Mouse (Mus musculus): ENCODE results near the gene Tmem201. TPM values are rescaled to one million over a fixed set of nuclear protein-coding genes. Genes with fewer than 3 reads are reported as not detected.

Tmem201 gene
- total and polyA plus RNA-seq, 3 experiments, result 85.9 to 107 (median 93.3) TPM

GRCm38 (mm10) chr4:149727636-149728035, 10.2 kb downstream of the Tmem201 start:
- TF ChIP-seq POLR2A (IDR thresholded peaks at IDR 0.05; ENCODE audit: insufficient read depth, low read depth, low read length) (no peak), CTCF (IDR thresholded peaks at IDR 0.05) (no peak), EP300 (IDR thresholded peaks at IDR 0.05; ENCODE audit: insufficient read depth, low read depth, low read length) (no peak)
- H3K79me2 ChIP-seq (replicated peaks; ENCODE audit: control insufficient read depth, insufficient read depth, low read length), result peaks cover 4% of the 10 kb centered on the region
- intact Hi-C loops (cut with DNase I), result no loop called here
- DNase-seq, result no peak
- 92% methylated on average over 5 of the region's 5 CpGs for WGBS
- no peaks in the 10 kb centered on the region for H3K36me3 ChIP-seq (ENCODE audit: control insufficient read depth, insufficient read depth, low read length)
- no peak overlapping the region for H3K27ac ChIP-seq
- H3K4me3 ChIP-seq, result no peak overlapping the region
- no peak overlapping the region for H3K9ac ChIP-seq (ENCODE audit: low read depth, low read length)
- no peaks in the 10 kb centered on the region for H3K27me3 ChIP-seq (ENCODE audit: control insufficient read depth, insufficient read depth, low read length)
- peaks cover 22% of the 10 kb centered on the region for H3K4me1 ChIP-seq (ENCODE audit: control insufficient read depth, insufficient read depth, low read length)

- peak; percentile 75 to 85 for DNase-seq
- Histone ChIP-seq H3K4me1 (ENCODE audit: control insufficient read depth, insufficient read depth, low read length) (peaks cover 8% of the 10 kb centered on the region), H3K27me3 (ENCODE audit: control insufficient read depth, insufficient read depth, low read length) (no peaks in the 10 kb centered on the region), H3K79me2 (replicated peaks; ENCODE audit: control insufficient read depth, insufficient read depth, low read length) (peaks cover 1% of the 10 kb centered on the region; the same call in 1 of the 2 replicates), H3K27ac (no peak overlapping the region), H3K36me3 (ENCODE audit: control insufficient read depth, insufficient read depth, low read length) (no peaks in the 10 kb centered on the region), H3K9ac (ENCODE audit: low read depth, low read length) (no peak overlapping the region), H3K4me3 (no peak overlapping the region)
- intact Hi-C loops (cut with DNase I), result no loop called here
- TF ChIP-seq EP300 (IDR thresholded peaks at IDR 0.05; ENCODE audit: insufficient read depth, low read depth, low read length), result no peak
- peak; percentile 80 for TF ChIP-seq CTCF (IDR thresholded peaks at IDR 0.05)
- WGBS, result 42% methylated on average over 15 of the region's 15 CpGs
These were observed 12.0 kb downstream of the Tmem201 start for GRCm38 (mm10) chr4:149725661-149726350.

- H3K9ac ChIP-seq (ENCODE audit: low read depth, low read length), result no peak overlapping the region
- WGBS, result 94% methylated on average over 17 of the region's 17 CpGs
- H3K36me3 ChIP-seq (ENCODE audit: control insufficient read depth, insufficient read depth, low read length), result no peaks in the 10 kb centered on the region
- TF ChIP-seq POLR2A (IDR thresholded peaks at IDR 0.05; ENCODE audit: insufficient read depth, low read depth, low read length) (no peak), CTCF (IDR thresholded peaks at IDR 0.05) (no peak)
- peaks cover 6% of the 10 kb centered on the region for H3K4me1 ChIP-seq (ENCODE audit: control insufficient read depth, insufficient read depth, low read length)
- DNase-seq, result no peak
- no peak overlapping the region for H3K4me3 ChIP-seq
- no peaks in the 10 kb centered on the region for H3K27me3 ChIP-seq (ENCODE audit: control insufficient read depth, insufficient read depth, low read length)
- H3K27ac ChIP-seq, result no peak overlapping the region
- H3K79me2 ChIP-seq (replicated peaks; ENCODE audit: control insufficient read depth, insufficient read depth, low read length), result peaks cover 1% of the 10 kb centered on the region; the same call in 1 of the 2 replicates
- intact Hi-C loops (cut with DNase I), result loop anchor here (1.0 kb wide), 1 partner anchor 13 kb away; the partner anchor contains the start of gene Tmem201
These were observed 12.9 kb downstream of the Tmem201 start for GRCm38 (mm10) chr4:149724916-149725470.

GRCm38 (mm10) chr4:149723855-149724731, 13.8 kb downstream of the Tmem201 start:
- Histone ChIP-seq H3K36me3 (ENCODE audit: control insufficient read depth, insufficient read depth, low read length) (no peaks in the 10 kb centered on the region), H3K27ac (no peak overlapping the region), H3K79me2 (replicated peaks; ENCODE audit: control insufficient read depth, insufficient read depth, low read length) (no peaks in the 10 kb centered on the region), H3K4me1 (ENCODE audit: control insufficient read depth, insufficient read depth, low read length) (peaks cover 2% of the 10 kb centered on the region; the same call in 1 of the 2 replicates), H3K27me3 (ENCODE audit: control insufficient read depth, insufficient read depth, low read length) (no peaks in the 10 kb centered on the region), H3K9ac (ENCODE audit: low read depth, low read length) (no peak overlapping the region), H3K4me3 (no peak overlapping the region)
- WGBS, result 54% methylated on average over 17 of the region's 17 CpGs
- intact Hi-C loops (cut with DNase I), result loop anchor here (1.0 kb wide), 1 partner anchor 14 kb away; the partner anchor contains the start of gene Tmem201
- TF ChIP-seq CTCF (IDR thresholded peaks at IDR 0.05), result peak; percentile 76
- no peak for TF ChIP-seq POLR2A (IDR thresholded peaks at IDR 0.05; ENCODE audit: insufficient read depth, low read depth, low read length)
- 0 out of 2 replicates have a peak, but pooled peaks have one; percentile 28 for TF ChIP-seq EP300 (IDR thresholded peaks at IDR 0.05; ENCODE audit: insufficient read depth, low read depth, low read length)
- DNase-seq, result peak; percentile 59 to 71

GRCm38 (mm10) chr4:149723021-149723390, 14.8 kb downstream of the Tmem201 start:
- no peaks in the 10 kb centered on the region for H3K27me3 ChIP-seq (ENCODE audit: control insufficient read depth, insufficient read depth, low read length)
- no peak overlapping the region for H3K27ac ChIP-seq
- no peak for DNase-seq
- TF ChIP-seq EP300 (IDR thresholded peaks at IDR 0.05; ENCODE audit: insufficient read depth, low read depth, low read length), result no peak
- no peak for TF ChIP-seq POLR2A (IDR thresholded peaks at IDR 0.05; ENCODE audit: insufficient read depth, low read depth, low read length)
- TF ChIP-seq CTCF (IDR thresholded peaks at IDR 0.05), result no peak
- no peaks in the 10 kb centered on the region for H3K79me2 ChIP-seq (replicated peaks; ENCODE audit: control insufficient read depth, insufficient read depth, low read length)
- WGBS, result 79% methylated on average over 12 of the region's 12 CpGs
- no peak overlapping the region for H3K9ac ChIP-seq (ENCODE audit: low read depth, low read length)
- intact Hi-C loops (cut with DNase I), result no loop called here
- no peaks in the 10 kb centered on the region for H3K36me3 ChIP-seq (ENCODE audit: control insufficient read depth, insufficient read depth, low read length)
- H3K4me3 ChIP-seq, result no peak overlapping the region
- no peaks in the 10 kb centered on the region for H3K4me1 ChIP-seq (ENCODE audit: control insufficient read depth, insufficient read depth, low read length)
